Mouse (Mus musculus): ENCODE measurements around the gene Ninj1. TPM values are rescaled to one million over a fixed set of nuclear protein-coding genes. Genes with fewer than 3 reads are reported as not detected.

Gene Ninj1
- polyA plus RNA-seq (2014; fragmentation: Nextera tagmentation; extraction: Ambion mirVana) = 62.4 and 65.0 TPM in 2 replicates

DNA sequence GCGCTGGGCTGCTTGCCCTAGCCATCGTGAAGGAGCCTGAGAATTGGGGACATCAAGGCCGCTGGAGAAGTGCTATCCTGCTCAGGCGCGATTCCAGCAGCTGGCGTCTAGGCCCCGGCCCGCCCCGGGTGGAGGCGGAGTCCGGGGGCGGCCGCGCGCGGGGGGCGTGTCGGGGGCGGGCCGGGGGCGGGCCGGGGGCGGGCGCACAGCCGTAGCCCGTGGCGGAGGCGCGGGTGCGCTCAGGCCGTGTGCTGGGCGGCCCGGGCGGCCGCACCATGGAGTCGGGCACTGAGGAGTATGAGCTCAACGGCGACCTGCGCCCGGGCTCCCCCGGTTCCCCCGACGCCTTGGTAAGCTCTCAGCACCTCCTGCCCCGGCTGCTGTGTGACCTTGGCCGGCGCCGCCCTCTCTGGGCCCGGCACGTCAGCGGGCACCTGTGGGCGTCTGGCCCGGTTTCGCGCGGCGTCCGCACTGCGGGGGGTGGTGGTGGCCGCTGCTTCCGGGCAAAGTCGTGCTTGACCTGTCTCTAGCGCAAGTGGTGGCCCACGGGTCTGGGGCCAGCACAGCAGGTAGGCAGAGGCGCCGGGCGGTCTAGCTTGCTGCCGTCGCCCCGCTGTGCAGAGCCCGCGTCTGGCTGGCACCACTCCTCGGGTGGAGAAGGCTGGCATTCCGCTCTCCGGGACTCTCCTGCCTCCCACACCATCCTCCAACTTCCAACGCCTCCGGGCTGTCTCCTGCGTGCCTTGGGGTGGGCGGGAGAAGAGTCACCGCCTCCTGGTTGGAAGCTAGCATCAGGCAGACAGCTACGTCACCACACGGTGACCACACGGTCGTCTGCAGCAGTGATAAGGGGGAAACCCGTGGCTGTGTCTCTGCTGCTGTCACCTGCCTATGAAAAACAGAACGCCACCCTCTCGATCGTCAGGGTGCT lies at the start of gene Ninj1:
TSS of gene Ninj1 (plus strand) at position 198 of the 931 bp plus-strand sequence.
- no peaks in the 10 kb centered on the region for H3K36me3 ChIP-seq (ENCODE audit: control insufficient read depth, insufficient read depth, low read length)
- peak; percentile 93 for DNase-seq (ENCODE audit: low spot score)
- H3K4me1 ChIP-seq (ENCODE audit: control insufficient read depth, insufficient read depth, low read length) = peaks cover 29% of the 10 kb centered on the region
- no peaks in the 10 kb centered on the region for H3K27me3 ChIP-seq (replicated peaks; ENCODE audit: control insufficient read depth, insufficient read depth, low read length)
- H3K4me2 ChIP-seq (ENCODE audit: low read depth, low read length) = peak within 1 kb of the TSS; percentile 99
- no peaks in the 10 kb centered on the region for H3K9me3 ChIP-seq (ENCODE audit: control insufficient read depth, low read length)
- peak; percentile 93 for ATAC-seq (ENCODE audit: low read depth)
- 0% methylated on average over 12 of the region's 87 CpGs for WGBS
- peak within 1 kb of the TSS; percentile 79 for H3K4me3 ChIP-seq (ENCODE audit: low read depth, low read length)
- H3K27ac ChIP-seq (replicated peaks; ENCODE audit: low read depth, low read length) = peak within 1 kb of the TSS; percentile 75
- peak within 1 kb of the TSS; percentile 76 for H3K9ac ChIP-seq (ENCODE audit: low read depth, low read length)

DNA sequence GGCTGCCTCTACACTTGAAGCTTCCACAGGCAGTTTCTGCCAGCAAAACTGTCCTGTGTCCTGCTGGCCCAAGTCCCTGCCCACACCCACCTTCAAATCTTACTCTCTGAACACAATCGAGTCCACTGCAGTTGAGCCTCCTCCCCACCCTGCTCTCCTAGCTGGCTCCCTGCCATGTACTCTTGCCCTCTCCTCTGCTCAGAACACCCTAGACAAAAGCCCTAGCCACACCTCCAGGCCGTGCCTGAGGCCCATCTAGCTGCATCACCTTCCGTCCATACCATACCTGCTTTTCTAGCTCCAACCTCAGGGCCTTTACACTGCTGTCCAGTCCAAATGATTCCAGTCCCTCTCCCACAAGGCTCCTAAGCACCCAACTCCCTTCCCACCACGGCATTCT lies 46.7 kb upstream of the Ninj1 start:
- H3K9me3 ChIP-seq (ENCODE audit: control insufficient read depth, low read length) = no peaks in the 10 kb centered on the region
- no peak overlapping the region for H3K9ac ChIP-seq (ENCODE audit: low read depth, low read length)
- DNase-seq (ENCODE audit: low spot score) (no peak), ATAC-seq (ENCODE audit: low read depth) (peak; percentile 30; the same call in 1 of the 2 replicates)
- H3K36me3 ChIP-seq (ENCODE audit: control insufficient read depth, insufficient read depth, low read length) = no peaks in the 10 kb centered on the region
- WGBS = 55% methylated on average over 4 of the region's 4 CpGs
- H3K4me3 ChIP-seq (ENCODE audit: low read depth, low read length) = no peak overlapping the region
- peaks cover 6% of the 10 kb centered on the region for H3K27me3 ChIP-seq (replicated peaks; ENCODE audit: control insufficient read depth, insufficient read depth, low read length)
- peaks cover 4% of the 10 kb centered on the region; the same call in 1 of the 2 replicates for H3K4me1 ChIP-seq (ENCODE audit: control insufficient read depth, insufficient read depth, low read length)
- H3K27ac ChIP-seq (replicated peaks; ENCODE audit: low read depth, low read length) = no peak overlapping the region
- no peak overlapping the region for H3K4me2 ChIP-seq (ENCODE audit: low read depth, low read length)

GRCm38 (mm10) chr13:49142396-49142795 lies 44.9 kb upstream of the Ninj1 start:
- Histone ChIP-seq H3K9me3 (ENCODE audit: control insufficient read depth, low read length) (no peaks in the 10 kb centered on the region), H3K36me3 (ENCODE audit: control insufficient read depth, insufficient read depth, low read length) (no peaks in the 10 kb centered on the region), H3K9ac (ENCODE audit: low read depth, low read length) (no peak overlapping the region), H3K27me3 (replicated peaks; ENCODE audit: control insufficient read depth, insufficient read depth, low read length) (peaks cover 17% of the 10 kb centered on the region), H3K4me3 (ENCODE audit: low read depth, low read length) (no peak overlapping the region), H3K4me1 (ENCODE audit: control insufficient read depth, insufficient read depth, low read length) (peaks cover 4% of the 10 kb centered on the region; the same call in 1 of the 2 replicates), H3K27ac (replicated peaks; ENCODE audit: low read depth, low read length) (no peak overlapping the region), H3K4me2 (ENCODE audit: low read depth, low read length) (no peak overlapping the region)
- no peak for ATAC-seq (ENCODE audit: low read depth)
- DNase-seq (ENCODE audit: low spot score) = no peak
- WGBS = 74% methylated on average over 5 of the region's 5 CpGs

- no peaks in the 10 kb centered on the region for H3K9me3 ChIP-seq (ENCODE audit: control insufficient read depth, low read length)
- H3K4me2 ChIP-seq (ENCODE audit: low read depth, low read length) = no peak overlapping the region
- DNase-seq (ENCODE audit: low spot score) (no peak), ATAC-seq (ENCODE audit: low read depth) (no peak)
- no peak overlapping the region for H3K9ac ChIP-seq (ENCODE audit: low read depth, low read length)
- no peak overlapping the region for H3K27ac ChIP-seq (replicated peaks; ENCODE audit: low read depth, low read length)
- peaks cover 19% of the 10 kb centered on the region for H3K27me3 ChIP-seq (replicated peaks; ENCODE audit: control insufficient read depth, insufficient read depth, low read length)
- H3K4me1 ChIP-seq (ENCODE audit: control insufficient read depth, insufficient read depth, low read length) = peaks cover 6% of the 10 kb centered on the region; the same call in 1 of the 2 replicates
- no peak overlapping the region for H3K4me3 ChIP-seq (ENCODE audit: low read depth, low read length)
- 89% methylated on average over 7 of the region's 7 CpGs for WGBS
- no peaks in the 10 kb centered on the region for H3K36me3 ChIP-seq (ENCODE audit: control insufficient read depth, insufficient read depth, low read length)
Observed at GRCm38 (mm10) chr13:49143323-49143722, 44.0 kb upstream of the Ninj1 start.

- H3K4me3 ChIP-seq (ENCODE audit: low read depth, low read length) = no peak overlapping the region
- peaks cover 6% of the 10 kb centered on the region; the same call in 1 of the 2 replicates for H3K4me1 ChIP-seq (ENCODE audit: control insufficient read depth, insufficient read depth, low read length)
- no peaks in the 10 kb centered on the region for H3K36me3 ChIP-seq (ENCODE audit: control insufficient read depth, insufficient read depth, low read length)
- no peaks in the 10 kb centered on the region for H3K9me3 ChIP-seq (ENCODE audit: control insufficient read depth, low read length)
- no peak overlapping the region for H3K4me2 ChIP-seq (ENCODE audit: low read depth, low read length)
- H3K27ac ChIP-seq (replicated peaks; ENCODE audit: low read depth, low read length) = no peak overlapping the region
- DNase-seq (ENCODE audit: low spot score) (no peak), ATAC-seq (ENCODE audit: low read depth) (no peak)
- no peak overlapping the region for H3K9ac ChIP-seq (ENCODE audit: low read depth, low read length)
- 55% methylated on average over 6 of the region's 6 CpGs for WGBS
- peaks cover 26% of the 10 kb centered on the region for H3K27me3 ChIP-seq (replicated peaks; ENCODE audit: control insufficient read depth, insufficient read depth, low read length)
Observed at GRCm38 (mm10) chr13:49144451-49144850, 42.8 kb upstream of the Ninj1 start.

GRCm38 (mm10) chr13:49145396-49145795 lies 41.9 kb upstream of the Ninj1 start:
- peaks cover 6% of the 10 kb centered on the region; the same call in 1 of the 2 replicates for H3K4me1 ChIP-seq (ENCODE audit: control insufficient read depth, insufficient read depth, low read length)
- H3K4me2 ChIP-seq (ENCODE audit: low read depth, low read length) = no peak overlapping the region; the same call in 1 of the 2 replicates
- H3K4me3 ChIP-seq (ENCODE audit: low read depth, low read length) = no peak overlapping the region

GRCm38 (mm10) chr13:49146040-49146697 lies 41.1 kb upstream of the Ninj1 start:
- Histone ChIP-seq H3K4me1 (ENCODE audit: control insufficient read depth, insufficient read depth, low read length) (peaks cover 6% of the 10 kb centered on the region; the same call in 1 of the 2 replicates), H3K9me3 (ENCODE audit: control insufficient read depth, low read length) (no peaks in the 10 kb centered on the region), H3K27ac (replicated peaks; ENCODE audit: low read depth, low read length) (no peak overlapping the region), H3K27me3 (replicated peaks; ENCODE audit: control insufficient read depth, insufficient read depth, low read length) (peaks cover 26% of the 10 kb centered on the region), H3K36me3 (ENCODE audit: control insufficient read depth, insufficient read depth, low read length) (no peaks in the 10 kb centered on the region), H3K4me2 (ENCODE audit: low read depth, low read length) (peak overlapping the region; percentile 92), H3K9ac (ENCODE audit: low read depth, low read length) (peak overlapping the region; percentile 72), H3K4me3 (ENCODE audit: low read depth, low read length) (peak overlapping the region; percentile 64)
- DNase-seq (ENCODE audit: low spot score) (no peak), ATAC-seq (ENCODE audit: low read depth) (no peak)
- WGBS = 26% methylated on average over 15 of the region's 17 CpGs

More at GRCm38 (mm10) chr13:49145396-49145795, 41.9 kb upstream of the Ninj1 start:
- Histone ChIP-seq H3K36me3 (ENCODE audit: control insufficient read depth, insufficient read depth, low read length) (no peaks in the 10 kb centered on the region), H3K9ac (ENCODE audit: low read depth, low read length) (no peak overlapping the region), H3K27ac (replicated peaks; ENCODE audit: low read depth, low read length) (no peak overlapping the region), H3K27me3 (replicated peaks; ENCODE audit: control insufficient read depth, insufficient read depth, low read length) (peaks cover 26% of the 10 kb centered on the region), H3K9me3 (ENCODE audit: control insufficient read depth, low read length) (no peaks in the 10 kb centered on the region)
- DNase-seq (ENCODE audit: low spot score) = no peak
- no peak for ATAC-seq (ENCODE audit: low read depth)
- WGBS = 40% methylated on average over 7 of the region's 7 CpGs

GRCm38 (mm10) chr13:49146698-49147006 lies 40.6 kb upstream of the Ninj1 start:
- ATAC-seq (ENCODE audit: low read depth) (peak; percentile 9; the same call in 1 of the 2 replicates), DNase-seq (ENCODE audit: low spot score) (no peak)
- peaks cover 26% of the 10 kb centered on the region for H3K27me3 ChIP-seq (replicated peaks; ENCODE audit: control insufficient read depth, insufficient read depth, low read length)
- WGBS = under 1% methylated on average over 36 of the region's 44 CpGs
- H3K36me3 ChIP-seq (ENCODE audit: control insufficient read depth, insufficient read depth, low read length) = no peaks in the 10 kb centered on the region
- peaks cover 6% of the 10 kb centered on the region; the same call in 1 of the 2 replicates for H3K4me1 ChIP-seq (ENCODE audit: control insufficient read depth, insufficient read depth, low read length)
- no peaks in the 10 kb centered on the region for H3K9me3 ChIP-seq (ENCODE audit: control insufficient read depth, low read length)
- peak overlapping the region; percentile 92 for H3K4me2 ChIP-seq (ENCODE audit: low read depth, low read length)
- peak overlapping the region; percentile 64 for H3K4me3 ChIP-seq (ENCODE audit: low read depth, low read length)
- H3K27ac ChIP-seq (replicated peaks; ENCODE audit: low read depth, low read length) = no peak overlapping the region
- peak overlapping the region; percentile 72 for H3K9ac ChIP-seq (ENCODE audit: low read depth, low read length)

All from embryonic facial prominence, embryonic 14.5 days (tissue).